Mouse (Mus musculus): ENCODE results near the gene Eps15. TPM values are rescaled to one million over a fixed set of nuclear protein-coding genes. Genes with fewer than 3 reads are reported as not detected.

Eps15 gene
- 190 TPM for polyA plus RNA-seq (2014; fragmentation: Illumina TruSeq; extraction: RNeasy Lipid Tissue Mini Kit (QIAGEN cat#74804); ENCODE audit: low read depth, low replicate concordance)

GRCm38 (mm10) chr4:109279689-109280458, at the start of gene Eps15:
Eps15 (plus strand) TSS chr4:109280268.

DNA sequence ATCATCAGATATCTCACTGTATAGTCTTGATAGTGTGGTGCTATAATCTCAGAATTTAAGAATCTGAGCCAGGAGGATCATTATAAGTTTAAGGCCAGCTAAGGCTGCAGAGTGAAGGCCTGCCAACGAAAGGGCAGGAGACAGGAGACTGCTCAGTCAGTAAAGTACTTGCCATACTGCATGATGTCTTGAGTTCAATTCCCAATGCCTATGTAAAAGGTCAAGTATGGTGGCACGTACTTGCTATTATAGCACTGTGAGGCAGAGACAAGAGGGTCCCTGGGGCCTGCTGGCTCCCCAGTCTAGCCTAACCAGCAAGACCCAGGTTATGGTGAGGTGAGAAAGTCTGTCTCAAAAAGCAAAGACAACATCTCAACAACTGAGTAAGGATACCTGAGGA, 45.9 kb upstream of the Eps15 start, which contains the start of gene Calr4:
TSS of gene Calr4 (plus strand) at position 301 of the 400 bp plus-strand sequence.

DNA sequence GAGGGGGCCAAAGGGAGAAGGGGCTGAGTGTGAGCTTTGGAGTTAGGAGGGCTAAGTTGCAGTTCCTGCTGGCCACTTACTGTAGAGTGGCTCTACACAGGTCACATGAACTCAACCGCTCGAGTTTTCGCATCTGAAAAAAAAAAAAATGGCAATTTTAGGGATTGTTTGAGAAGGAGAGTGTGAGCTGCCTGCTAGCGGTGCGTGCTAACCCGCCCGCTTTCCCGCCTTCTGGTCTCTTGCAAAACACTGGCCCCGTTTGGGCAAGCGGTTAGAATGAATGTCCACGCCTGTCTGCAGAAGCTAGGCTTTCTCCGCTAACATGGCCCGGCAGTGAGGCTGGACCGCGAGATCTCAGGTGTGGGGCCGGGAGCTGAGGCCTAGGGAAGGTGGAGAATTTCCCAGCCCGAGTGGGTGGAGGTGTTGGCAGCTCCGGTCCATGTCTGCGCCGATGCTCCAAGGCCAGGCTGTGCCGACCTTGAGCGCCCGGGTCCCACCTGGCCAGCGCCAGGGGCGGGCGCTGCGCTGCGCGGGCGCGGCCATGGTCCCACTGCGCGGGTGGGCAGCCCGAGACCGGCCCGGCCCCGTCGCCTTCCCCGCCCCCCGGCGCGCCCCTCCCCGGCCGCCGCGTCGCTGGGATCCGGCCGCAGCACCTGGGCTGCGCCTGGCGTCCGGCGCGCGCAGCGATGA, 126.6 kb downstream of the Eps15 start, which contains the start of gene Ttc39a:
TSS of gene Ttc39a (plus strand) at position 138 of the 690 bp plus-strand sequence.

Other genes starting within 250 kb of the Eps15 start
- 217 TPM for gene Osbpl9, start 78.0 kb upstream of the Eps15 start, polyA plus RNA-seq (2014; fragmentation: Illumina TruSeq; extraction: RNeasy Lipid Tissue Mini Kit (QIAGEN cat#74804); ENCODE audit: low read depth, low replicate concordance)
- gene Calr4, start 45.8 kb upstream of the Eps15 start, polyA plus RNA-seq (2014; fragmentation: Illumina TruSeq; extraction: RNeasy Lipid Tissue Mini Kit (QIAGEN cat#74804); ENCODE audit: low read depth, low replicate concordance) = 0.52 TPM
- gene Ttc39a, start 126.4 kb downstream of the Eps15 start, polyA plus RNA-seq (2014; fragmentation: Illumina TruSeq; extraction: RNeasy Lipid Tissue Mini Kit (QIAGEN cat#74804); ENCODE audit: low read depth, low replicate concordance) = 3.3 TPM
- 1,306 TPM for gene Rnf11, start 204.5 kb downstream of the Eps15 start, polyA plus RNA-seq (2014; fragmentation: Illumina TruSeq; extraction: RNeasy Lipid Tissue Mini Kit (QIAGEN cat#74804); ENCODE audit: low read depth, low replicate concordance)

Data from adrenal gland, adult 10 weeks (tissue).